Mouse (Mus musculus) naive thymus-derived CD4-positive, alpha-beta T cell, adult 5 months (primary cell): ENCODE data around the gene Asb12. TPM values are rescaled to one million over a fixed set of nuclear protein-coding genes. Genes with fewer than 3 reads are reported as not detected.

Experiments
- polyA plus RNA-seq: library from polyadenylated mRNA; unstranded; fragments of 100-300 nt; shearing (Covaris generic); gene quantifications from one replicate; pipeline ENCODE4 v1.2.1, GENCODE M21; 2017

Asb12 gene
- polyA plus RNA-seq: not detected

DNA sequence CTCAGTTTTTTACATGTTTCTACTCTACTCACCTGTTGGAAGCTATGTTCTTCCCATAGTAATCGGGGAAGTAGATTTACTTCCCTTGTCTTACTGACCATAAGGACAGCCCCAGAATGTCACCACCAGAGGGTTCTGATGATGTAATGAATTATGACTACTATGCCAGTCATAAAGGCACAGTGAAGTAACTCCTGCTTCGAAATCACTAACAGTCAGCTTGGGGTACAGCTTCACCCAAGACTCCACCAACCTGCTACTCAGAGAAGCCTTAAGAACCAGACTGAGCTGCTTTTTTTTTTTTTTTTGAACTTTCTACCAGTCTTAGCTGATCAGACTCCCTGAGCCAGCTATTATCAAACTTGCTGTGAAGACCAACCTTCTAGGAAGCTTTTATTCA lies at the start of gene Asb12, which contains the start of gene Pfn5:
Gene Asb12, minus strand, starts transcription at position 101 of the 400 bp plus-strand sequence.
Gene Pfn5, plus strand, starts transcription at position 218 of the 400 bp plus-strand sequence.

DNA sequence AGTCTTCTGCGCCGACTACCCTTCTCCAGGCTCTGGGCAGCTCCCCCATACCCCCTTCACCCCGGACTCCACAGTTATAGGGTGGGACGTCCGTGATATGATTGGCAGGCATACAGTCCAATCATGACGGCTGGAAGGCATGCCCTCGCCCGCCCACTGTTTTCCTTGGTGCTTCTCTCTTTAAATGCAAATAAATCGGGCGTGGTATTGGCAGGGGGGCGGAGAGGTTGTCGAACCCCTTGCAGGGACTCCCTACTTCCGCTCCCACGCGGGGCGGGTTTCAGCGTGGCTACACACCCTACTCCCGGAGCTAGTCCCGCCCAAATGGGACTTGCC lies 113.0 kb downstream of the Asb12 start, which contains the start of gene Amer1:
Gene Amer1, minus strand, starts transcription at position 97 of the 336 bp plus-strand sequence.

Other genes starting within 250 kb of the Asb12 start
- 1.8 TPM for gene Amer1, start 113.1 kb downstream of the Asb12 start, polyA plus RNA-seq
- not detected for gene Pfn5, start 117 bp upstream of the Asb12 start, polyA plus RNA-seq
- gene Zc4h2, start 100.5 kb upstream of the Asb12 start, polyA plus RNA-seq: 3.3 TPM
- gene Zc3h12b, start 153.7 kb upstream of the Asb12 start, polyA plus RNA-seq: 2.3 TPM